In genomic region chr9:5485258-5485657, GRCm38 (mm10) we compare ENCODE assay signal across 27 mouse cellular contexts.
DNase-seq lines count a peak whose midpoint lies in the region; ATAC-seq and TF ChIP-seq lines count a peak whose summit lies in the region.
"Had no signal": no experiment of that assay in that cellular context is flagged by ENCODE, and none has a peak within 500 bp of the region (broad histone marks: within the 10 kb centered on the region; RNA-seq: fewer than 3 reads in every experiment).

No protein-coding gene starts in this region.

- no peaks in the 10 kb centered on the region for H3K36me3 ChIP-seq in intestine, postnatal 0 days (ENCODE audit: control insufficient read depth, insufficient read depth)
- no peaks in the 10 kb centered on the region for H3K36me3 ChIP-seq in intestine, embryonic 16.5 days (ENCODE audit: control insufficient read depth, insufficient read depth, low read length)
- H3K36me3 ChIP-seq in CH12.LX (replicated peaks in 1 of 2; ENCODE audit: control insufficient read depth in 1 of 2, insufficient read depth in 1 of 2, low read length in 1 of 2): no peaks in the 10 kb centered on the region
- H3K36me3 ChIP-seq in heart, embryonic 11.5 days (ENCODE audit: control insufficient read depth, insufficient read depth, low read length): no peaks in the 10 kb centered on the region
- H3K36me3 ChIP-seq: embryonic facial prominence, embryonic 13.5 days; embryonic facial prominence, embryonic 15.5 days; forebrain, embryonic 10.5 days; forebrain, embryonic 15.5 days; G1E had no signal

- no peak for TF ChIP-seq EP300 in CH12.LX (IDR thresholded peaks at IDR 0.05; ENCODE audit: low read length)

- no peak for TF ChIP-seq POLR2A in CH12.LX (IDR thresholded peaks at IDR 0.05; ENCODE audit: low read depth, low read length)
- no peak for TF ChIP-seq POLR2A in lung, adult 2 months (IDR thresholded peaks at IDR 0.05; ENCODE audit: borderline replicate concordance, extremely low read depth, low read depth, low read length)

- TF ChIP-seq CTCF in intestine, postnatal 0 days (IDR thresholded peaks at IDR 0.05; ENCODE audit: low read depth): peak; percentile 42
- peak in 1 of 2 experiments; percentile 62; a peak in 2 of 4 replicates for TF ChIP-seq CTCF in CH12.LX (conservative IDR thresholded peaks at IDR 0.05 in 1 of 2, IDR thresholded peaks at IDR 0.05 in 1 of 2; ENCODE audit: low read depth in 2 of 2, low read length in 2 of 2)
- TF ChIP-seq CTCF in lung, adult 2 months (IDR thresholded peaks at IDR 0.05; ENCODE audit: insufficient read depth, low read length): no peak

- H3K4me2 ChIP-seq in intestine, postnatal 0 days (replicated peaks; ENCODE audit: low read depth): no peak overlapping the region
- H3K4me2 ChIP-seq in intestine, embryonic 16.5 days (ENCODE audit: low read depth, low read length): no peak overlapping the region
- H3K4me2 ChIP-seq in CH12.LX (ENCODE audit: insufficient read depth, low read depth, poor library complexity, severe bottlenecking): no peak overlapping the region
- H3K4me2 ChIP-seq in heart, embryonic 11.5 days: no peak overlapping the region
- H3K4me2 ChIP-seq: embryonic facial prominence, embryonic 13.5 days; embryonic facial prominence, embryonic 15.5 days; forebrain, embryonic 13.5 days; forebrain, embryonic 15.5 days had no signal

- H3K4me1 ChIP-seq in intestine, postnatal 0 days (replicated peaks; ENCODE audit: control insufficient read depth, insufficient read depth, low read length): no peaks in the 10 kb centered on the region
- H3K4me1 ChIP-seq in intestine, embryonic 16.5 days (ENCODE audit: control insufficient read depth, insufficient read depth, low read length): no peaks in the 10 kb centered on the region
- no peaks in the 10 kb centered on the region for H3K4me1 ChIP-seq in CH12.LX (ENCODE audit: control insufficient read depth in 1 of 2, insufficient read depth in 2 of 2)
- H3K4me1 ChIP-seq in lung, adult 2 months (ENCODE audit: control insufficient read depth, insufficient read depth, low read length): no peaks in the 10 kb centered on the region
- H3K4me1 ChIP-seq in heart, embryonic 11.5 days (ENCODE audit: control insufficient read depth, insufficient read depth, low read length): no peaks in the 10 kb centered on the region
- H3K4me1 ChIP-seq: embryonic facial prominence, embryonic 13.5 days; embryonic facial prominence, embryonic 15.5 days; forebrain, embryonic 10.5 days; forebrain, embryonic 13.5 days; forebrain, embryonic 15.5 days had no signal

- no peak overlapping the region for H3K9ac ChIP-seq in intestine, postnatal 0 days (ENCODE audit: low read depth, low read length)
- H3K9ac ChIP-seq in intestine, embryonic 16.5 days (ENCODE audit: low read depth, low read length): no peak overlapping the region
- H3K9ac ChIP-seq in CH12.LX (ENCODE audit: insufficient read depth, low read depth): no peak overlapping the region
- H3K9ac ChIP-seq in heart, embryonic 11.5 days (ENCODE audit: low read depth, low read length): no peak overlapping the region
- H3K9ac ChIP-seq: embryonic facial prominence, embryonic 13.5 days; embryonic facial prominence, embryonic 15.5 days; forebrain, embryonic 13.5 days; forebrain, embryonic 15.5 days; forebrain, postnatal 0 days had no signal

- peak; percentile 57 for TF ChIP-seq RAD21 in CH12.LX (IDR thresholded peaks at IDR 0.05; ENCODE audit: low read depth, low read length)

- no peak overlapping the region for H3K4me3 ChIP-seq in intestine, postnatal 0 days (ENCODE audit: low read depth, low read length)
- H3K4me3 ChIP-seq in intestine, embryonic 16.5 days (ENCODE audit: low read length): no peak overlapping the region
- H3K4me3 ChIP-seq in CH12.LX (replicated peaks in 1 of 3; ENCODE audit: low read depth in 2 of 3, low read length in 2 of 3, poor library complexity in 1 of 3): no peak overlapping the region
- H3K4me3 ChIP-seq in lung, adult 2 months (replicated peaks; ENCODE audit: extremely low read depth, low read depth, low read length): no peak overlapping the region
- H3K4me3 ChIP-seq in heart, embryonic 11.5 days (ENCODE audit: low read depth, low read length): no peak overlapping the region
- H3K4me3 ChIP-seq: embryonic facial prominence, embryonic 13.5 days; embryonic facial prominence, embryonic 15.5 days; erythroblast, embryonic 14.5 days; forebrain, embryonic 10.5 days; forebrain, embryonic 13.5 days; forebrain, embryonic 15.5 days had no signal

- H3K27me3 ChIP-seq in intestine, postnatal 0 days (replicated peaks; ENCODE audit: control insufficient read depth, insufficient read depth, low read length): no peaks in the 10 kb centered on the region
- H3K27me3 ChIP-seq in intestine, embryonic 16.5 days (replicated peaks; ENCODE audit: control insufficient read depth, insufficient read depth, low read length): no peaks in the 10 kb centered on the region
- H3K27me3 ChIP-seq in CH12.LX (replicated peaks): no peaks in the 10 kb centered on the region
- H3K27me3 ChIP-seq in heart, embryonic 11.5 days (ENCODE audit: control insufficient read depth, insufficient read depth, low read length): no peaks in the 10 kb centered on the region
- H3K27me3 ChIP-seq: embryonic facial prominence, embryonic 13.5 days; embryonic facial prominence, embryonic 15.5 days; forebrain, embryonic 13.5 days; forebrain, embryonic 15.5 days had no signal

- dilution Hi-C loops in CH12.LX (cut with MboI; ENCODE audit: extremely low pct_ligation_motif_present, extremely low pct_unique_long_range_greater_than_20kb, low sequenced_read_pairs): no loop called here

- WGBS in intestine, postnatal 0 days: 81% methylated on average over 2 of the region's 2 CpGs
- 78% methylated on average over 2 of the region's 2 CpGs for WGBS in intestine, embryonic 16.5 days
- WGBS in lung, adult 2 months: 83% methylated on average over 2 of the region's 2 CpGs
- 80% methylated on average over 2 of the region's 2 CpGs for WGBS in heart, embryonic 11.5 days (ENCODE audit: insufficient replicate concordance)

- no peak for ATAC-seq in intestine, postnatal 0 days
- no peak for ATAC-seq in intestine, embryonic 16.5 days
- no peak for ATAC-seq in heart, embryonic 11.5 days (replicated peaks; ENCODE audit: insufficient number of reproducible peaks, low FRiP score, low TSS enrichment)
- ATAC-seq: CD4-positive, CD25-positive, alpha-beta regulatory T cell, adult 4 months; forebrain, embryonic 13.5 days; forebrain, embryonic 15.5 days; forebrain, postnatal 0 days had no signal

- DNase-seq in 3T3-L1 (ENCODE audit: low read depth, low spot score): peak; percentile 14
- peak; percentile 13 for DNase-seq in CH12.LX (ENCODE audit: extremely low read depth)
- peak; percentile 5 for DNase-seq in NIH3T3 (ENCODE audit: low read depth)
- DNase-seq in gastrocnemius, postnatal 25 days: no peak
- no peak for DNase-seq in lung, adult 2 months
- DNase-seq: adrenal gland, adult 8-10 months; adrenal gland, postnatal 14 days; adrenal gland, postnatal 36 days; B cell, adult 2 months; cerebellum, adult 11-12 months; cerebellum, adult 2 months; cerebellum, adult 9-11 months; cerebellum, postnatal 14 days; cerebellum, postnatal 36 days; embryo, embryonic 11 days; forebrain, postnatal 0 days had no signal

- H3K9me3 ChIP-seq in intestine, postnatal 0 days (ENCODE audit: control insufficient read depth): no peaks in the 10 kb centered on the region
- no peaks in the 10 kb centered on the region for H3K9me3 ChIP-seq in intestine, embryonic 16.5 days (ENCODE audit: control insufficient read depth, low read length)
- no peaks in the 10 kb centered on the region for H3K9me3 ChIP-seq in CH12.LX (replicated peaks; ENCODE audit: low read length)
- H3K9me3 ChIP-seq in heart, embryonic 11.5 days (replicated peaks; ENCODE audit: control insufficient read depth, low read length): no peaks in the 10 kb centered on the region
- H3K9me3 ChIP-seq: embryonic facial prominence, embryonic 13.5 days; embryonic facial prominence, embryonic 15.5 days; forebrain, embryonic 13.5 days; forebrain, embryonic 15.5 days; G1E had no signal

- H3K27ac ChIP-seq in intestine, postnatal 0 days (ENCODE audit: low read depth, low read length): no peak overlapping the region
- no peak overlapping the region for H3K27ac ChIP-seq in intestine, embryonic 16.5 days (ENCODE audit: low read length)
- H3K27ac ChIP-seq in CH12.LX (ENCODE audit: insufficient read depth, low read depth): no peak overlapping the region
- H3K27ac ChIP-seq in heart, embryonic 11.5 days (ENCODE audit: low read depth, low read length): no peak overlapping the region
- H3K27ac ChIP-seq: embryonic facial prominence, embryonic 13.5 days; embryonic facial prominence, embryonic 15.5 days; forebrain, embryonic 10.5 days; forebrain, embryonic 13.5 days; forebrain, embryonic 15.5 days had no signal

- H3K79me2 ChIP-seq in CH12.LX (replicated peaks; ENCODE audit: control insufficient read depth, extremely low read depth, insufficient read depth, poor library complexity, severe bottlenecking): no peaks in the 10 kb centered on the region

- in situ Hi-C loops in CH12.LX (cut with MboI; ENCODE audit: low pct_ligation_motif_present, low pct_unique_long_range_greater_than_20kb, low sequenced_read_pairs): loop anchor here (25.0 kb wide), 1 partner anchor 348 kb away; no protein-coding TSS in a partner anchor

TF ChIP-seq in CH12.LX, 34 proteins besides CTCF, POLR2A, EP300 and RAD21:
- TF ChIP-seq CHD2 (IDR thresholded peaks at IDR 0.05; ENCODE audit: low read length) (no peak), MAFK (IDR thresholded peaks at IDR 0.05; ENCODE audit: insufficient replicate concordance, low read length) (no peak), BHLHE40 (IDR thresholded peaks at IDR 0.05; ENCODE audit: low read depth, low read length) (no peak), ZNF384 (IDR thresholded peaks at IDR 0.05; ENCODE audit: low read depth, low read length) (no peak), JUND (conservative IDR thresholded peaks at IDR 0.05; ENCODE audit: low read depth, low read length) (no peak), ZC3H11A (IDR thresholded peaks at IDR 0.05; ENCODE audit: low read depth, low read length) (peak; percentile 11; the same call in 1 of the 2 replicates), POLR2AphosphoS2 (IDR thresholded peaks at IDR 0.05; ENCODE audit: low read depth, low read length) (no peak), IRF4 (IDR thresholded peaks at IDR 0.05; ENCODE audit: low read depth, low read length) (no peak), ETS1 (conservative IDR thresholded peaks at IDR 0.05; ENCODE audit: low read depth, low read length) (no peak), NELFE (IDR thresholded peaks at IDR 0.05; ENCODE audit: low read depth, low read length) (no peak), SMC3 (IDR thresholded peaks at IDR 0.05; ENCODE audit: low read depth, low read length) (peak; percentile 60), UBTF (IDR thresholded peaks at IDR 0.05; ENCODE audit: low read depth, low read length) (no peak), NRF1 (IDR thresholded peaks at IDR 0.05; ENCODE audit: low read depth, low read length) (no peak), TCF12 (IDR thresholded peaks at IDR 0.05; ENCODE audit: low read depth, low read length) (no peak), MEF2A (IDR thresholded peaks at IDR 0.05; ENCODE audit: borderline replicate concordance, low read depth, low read length) (no peak)
TF ChIP-seq in CH12.LX: peak in this region for 2.

Comparison
In these comparisons a context has a peak if more than half of its experiments do, and no peak if none do; other contexts are left out.
1. DNase-seq: peak in 3T3-L1 (single experiment), CH12.LX (single experiment) and NIH3T3 (single experiment); none in gastrocnemius, postnatal 25 days (single experiment) and lung, adult 2 months (single experiment).